Mouse (Mus musculus) ES-Bruce4 (cell line): ENCODE measurements around the gene Acvr2b.

ENCODE experiments used
- CTCF ChIP-seq: IDR thresholded peaks from one replicate; pipeline ENCODE4 v1.8.1; 2011; ENCODE audit warnings: low read depth, low read length
- EP300 ChIP-seq: IDR thresholded peaks from 2 replicates; pipeline ENCODE4 v1.6.1; 2011; ENCODE audit warnings: low read depth, low read length; ENCODE audit not compliant: insufficient read depth
- POLR2A ChIP-seq: IDR thresholded peaks from one replicate; pipeline ENCODE4 v1.8.1; 2011; ENCODE audit warnings: low read length; ENCODE audit not compliant: insufficient read depth

DNA sequence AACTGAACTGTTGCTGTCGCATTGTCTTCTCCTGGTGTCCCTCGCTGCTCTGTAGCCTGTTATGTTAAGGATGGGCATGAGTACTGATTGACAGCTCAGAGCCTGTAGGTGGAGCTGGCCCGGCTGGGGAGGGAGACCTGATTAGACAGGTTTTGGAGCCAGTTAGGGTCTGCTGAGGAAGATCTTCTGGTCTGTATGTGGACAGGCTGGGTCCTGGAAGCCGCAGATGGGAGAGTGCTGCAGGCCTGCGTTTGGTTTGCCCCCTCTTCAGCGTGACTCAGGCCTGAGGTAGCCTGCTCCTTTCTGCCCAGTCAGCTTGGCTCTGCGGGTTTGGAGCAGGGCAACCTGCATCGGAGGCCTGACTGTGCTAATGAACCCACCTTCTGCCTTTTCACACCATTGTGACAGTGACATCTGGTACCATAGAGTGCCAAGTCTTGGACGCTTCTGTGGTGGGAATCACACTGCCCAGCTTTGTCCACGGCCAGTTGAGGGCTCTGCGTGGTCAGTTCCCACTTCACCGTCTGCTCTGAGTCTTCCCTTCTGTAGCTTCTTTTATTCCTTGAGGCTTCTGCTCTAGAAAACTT is 18.0 kb downstream of the Acvr2b start:
- TF ChIP-seq CTCF, result no peak
- no peak for TF ChIP-seq POLR2A
- TF ChIP-seq EP300, result no peak
